Mouse (Mus musculus): Measurements from ENCODE around the gene Tmem97.

DNA sequence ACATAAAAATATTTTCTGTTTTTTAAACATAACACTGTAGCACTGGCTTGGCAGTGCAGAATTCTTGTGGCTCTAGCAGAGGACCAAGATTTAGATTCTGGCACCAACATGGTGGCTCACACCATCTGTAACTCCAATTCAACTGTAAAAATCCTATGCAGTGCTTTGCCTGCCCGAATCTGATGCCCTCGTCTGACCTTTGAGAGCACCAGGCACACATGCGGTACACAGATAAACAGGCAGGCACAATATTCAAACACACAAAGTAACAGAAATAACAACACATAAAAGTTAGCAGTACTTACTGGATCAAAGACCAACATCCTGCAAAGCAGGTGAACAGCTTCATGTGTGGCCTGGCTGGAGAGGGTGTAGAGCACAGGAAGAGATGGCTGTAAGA is 24.0 kb upstream of the Tmem97 start:
- no peak for TF ChIP-seq CTCF (IDR thresholded peaks at IDR 0.05; ENCODE audit: insufficient read depth, low read length)
- TF ChIP-seq POLR2A (IDR thresholded peaks at IDR 0.05; ENCODE audit: borderline replicate concordance, extremely low read depth, low read depth, low read length): no peak
